Mouse (Mus musculus): ENCODE data around the gene Bcl3.

Gene Bcl3

GRCm38 (mm10) chr7:19822604-19823058 lies at the start of gene Bcl3:
TSS of gene Bcl3 (minus strand) at chr7:19822770.
- DNase-seq: peak; percentile 52 to 66

- peak; percentile 71 to 72 for DNase-seq
Measured at GRCm38 (mm10) chr7:19871943-19872601, 49.5 kb upstream of the Bcl3 start.

GRCm38 (mm10) chr7:19871137-19871621 lies 48.6 kb upstream of the Bcl3 start:
- DNase-seq: peak; percentile 51

- DNase-seq: no peak
Measured at GRCm38 (mm10) chr7:19867751-19868399, 45.3 kb upstream of the Bcl3 start.

GRCm38 (mm10) chr7:19866490-19866889 lies 43.9 kb upstream of the Bcl3 start:
- DNase-seq: no peak

GRCm38 (mm10) chr7:19865246-19866036 lies 42.9 kb upstream of the Bcl3 start:
- DNase-seq: no peak

- DNase-seq: no peak
Measured at GRCm38 (mm10) chr7:19864241-19864640, 41.7 kb upstream of the Bcl3 start.

- no peak for DNase-seq
Measured at GRCm38 (mm10) chr7:19861199-19861598, 38.6 kb upstream of the Bcl3 start, which contains the start of gene Ceacam16. TSS of gene Ceacam16 (minus strand) at chr7:19861299.

- peak; percentile 40 to 58 for DNase-seq
Measured at GRCm38 (mm10) chr7:19859740-19860139, 37.2 kb upstream of the Bcl3 start.

- DNase-seq: no peak
Measured at GRCm38 (mm10) chr7:19856283-19856682, 33.7 kb upstream of the Bcl3 start.

GRCm38 (mm10) chr7:19855663-19856062 lies 33.1 kb upstream of the Bcl3 start:
- no peak for DNase-seq

GRCm38 (mm10) chr7:19853526-19853925 lies 31.0 kb upstream of the Bcl3 start:
- DNase-seq: no peak

GRCm38 (mm10) chr7:19851858-19852570 lies 29.4 kb upstream of the Bcl3 start, which contains the start of gene Gm19345:
TSS of gene Gm19345 (plus strand) at chr7:19852003.
- peak; percentile 29 to 50 for DNase-seq

- DNase-seq: peak; percentile 79 to 87
Measured at GRCm38 (mm10) chr7:19844521-19845171, 22.1 kb upstream of the Bcl3 start.

GRCm38 (mm10) chr7:19843561-19843960 lies 21.0 kb upstream of the Bcl3 start:
- peak; percentile 76 to 77 for DNase-seq

GRCm38 (mm10) chr7:19842885-19843504 lies 20.4 kb upstream of the Bcl3 start:
- peak; percentile 31 to 44 for DNase-seq

GRCm38 (mm10) chr7:19841686-19842413 lies 19.3 kb upstream of the Bcl3 start:
- peak; percentile 64 to 82 for DNase-seq

- no peak for DNase-seq
Measured at GRCm38 (mm10) chr7:19840936-19841335, 18.4 kb upstream of the Bcl3 start.

- DNase-seq: no peak
Measured at GRCm38 (mm10) chr7:19840371-19840770, 17.8 kb upstream of the Bcl3 start.

GRCm38 (mm10) chr7:19836843-19837242 lies 14.3 kb upstream of the Bcl3 start:
- DNase-seq: no peak

- DNase-seq: no peak
Measured at GRCm38 (mm10) chr7:19834055-19834454, 11.5 kb upstream of the Bcl3 start.

All from thymus, postnatal 36 days (tissue).